Mouse (Mus musculus): ENCODE results near the gene Bod1l. TPM values are rescaled to one million over a fixed set of nuclear protein-coding genes. Genes with fewer than 3 reads are reported as not detected.
A peak's percentile ranks its signal among the peaks of the same experiment; 100 is the strongest.

The Bod1l gene
- polyA plus RNA-seq, 1 experiment from 2014 or later, result 24.6 TPM

DNA sequence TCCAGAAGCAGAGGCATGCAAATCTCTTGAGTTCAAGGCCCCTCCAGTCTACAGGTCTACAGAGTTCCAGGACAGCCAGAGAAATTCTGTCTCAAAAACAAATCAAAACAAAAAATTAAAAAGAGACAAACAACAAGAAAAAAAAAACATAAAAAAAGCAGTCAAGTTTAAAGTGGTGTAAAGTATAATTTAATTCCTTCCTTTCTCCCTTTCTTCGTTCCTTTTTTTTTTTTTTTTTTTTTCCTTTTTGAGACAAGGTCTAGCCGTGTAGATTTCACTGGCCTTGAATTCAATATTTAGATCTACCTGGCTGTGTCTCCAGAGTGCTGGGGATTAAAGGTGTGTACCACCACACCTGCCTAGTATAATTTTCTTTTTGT lies 1.4 kb upstream of the Bod1l start:
- WGBS, result 55% methylated on average over 2 of the region's 2 CpGs
- Histone ChIP-seq H3K4me2 (replicated peaks; ENCODE audit: low read depth, low read length) (peak overlapping the region; percentile 76), H3K36me3 (ENCODE audit: control insufficient read depth, insufficient read depth, low read length) (no peaks in the 10 kb centered on the region; the same call in 1 of the 2 replicates), H3K9me3 (ENCODE audit: control insufficient read depth, low read length) (no peaks in the 10 kb centered on the region), H3K27ac (ENCODE audit: low read depth, low read length) (no peak overlapping the region), H3K4me1 (ENCODE audit: control insufficient read depth, insufficient read depth, low read length) (peaks cover 7% of the 10 kb centered on the region; the same call in 1 of the 2 replicates), H3K9ac (ENCODE audit: low read depth, low read length) (no peak overlapping the region; the same call in 1 of the 2 replicates), H3K4me3 (ENCODE audit: low read length) (peak overlapping the region; percentile 99), H3K27me3 (ENCODE audit: control insufficient read depth, insufficient read depth, low read length) (no peaks in the 10 kb centered on the region)
- no peak for ATAC-seq (ENCODE audit: low FRiP score, low TSS enrichment)

DNA sequence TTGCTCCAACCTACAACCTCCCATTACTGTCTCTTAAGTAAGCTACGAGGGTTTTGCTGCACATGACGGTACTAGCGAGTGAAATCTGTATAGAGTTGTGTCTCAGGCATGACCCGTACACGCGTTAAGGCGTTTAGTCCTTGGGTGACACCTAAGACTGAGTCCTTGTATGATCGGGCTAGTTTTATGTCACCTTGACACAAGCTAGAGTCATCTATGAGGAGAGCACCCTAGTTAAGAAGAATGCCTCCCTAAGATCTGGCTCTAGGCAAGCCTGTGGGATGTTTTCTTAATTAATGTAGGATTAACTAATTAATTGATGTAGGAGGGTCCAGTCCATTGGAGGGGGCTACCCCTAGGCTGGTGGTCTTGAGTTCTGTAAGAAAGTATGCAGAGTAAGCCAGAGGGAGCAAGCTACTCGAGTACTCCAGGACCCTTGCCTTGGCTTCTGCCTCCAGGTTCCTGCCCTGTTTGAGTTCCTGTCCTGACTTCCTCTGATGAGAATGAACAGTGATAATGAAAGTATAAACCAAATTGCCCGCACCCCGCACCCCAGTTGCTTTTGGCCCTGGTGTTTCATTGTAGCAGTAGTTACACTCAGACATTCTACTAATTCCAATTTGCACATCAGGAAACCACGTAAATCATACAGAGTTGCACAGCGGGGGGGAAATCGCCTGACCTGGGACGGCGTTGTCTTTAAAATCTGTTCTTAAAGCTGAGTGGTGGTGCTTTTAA lies 874 bp upstream of the Bod1l start:
- peak; percentile 48; the same call in 1 of the 2 replicates for ATAC-seq (ENCODE audit: low FRiP score, low TSS enrichment)
- Histone ChIP-seq H3K4me2 (replicated peaks; ENCODE audit: low read depth, low read length) (peak overlapping the region; percentile 76), H3K4me3 (ENCODE audit: low read length) (peak overlapping the region; percentile 99), H3K27me3 (ENCODE audit: control insufficient read depth, insufficient read depth, low read length) (no peaks in the 10 kb centered on the region), H3K9ac (ENCODE audit: low read depth, low read length) (peak overlapping the region; percentile 40; the same call in 1 of the 2 replicates), H3K27ac (ENCODE audit: low read depth, low read length) (no peak overlapping the region), H3K4me1 (ENCODE audit: control insufficient read depth, insufficient read depth, low read length) (peaks cover 7% of the 10 kb centered on the region; the same call in 1 of the 2 replicates), H3K36me3 (ENCODE audit: control insufficient read depth, insufficient read depth, low read length) (no peaks in the 10 kb centered on the region; the same call in 1 of the 2 replicates), H3K9me3 (ENCODE audit: control insufficient read depth, low read length) (no peaks in the 10 kb centered on the region)
- WGBS, result 19% methylated on average over 16 of the region's 16 CpGs

DNA sequence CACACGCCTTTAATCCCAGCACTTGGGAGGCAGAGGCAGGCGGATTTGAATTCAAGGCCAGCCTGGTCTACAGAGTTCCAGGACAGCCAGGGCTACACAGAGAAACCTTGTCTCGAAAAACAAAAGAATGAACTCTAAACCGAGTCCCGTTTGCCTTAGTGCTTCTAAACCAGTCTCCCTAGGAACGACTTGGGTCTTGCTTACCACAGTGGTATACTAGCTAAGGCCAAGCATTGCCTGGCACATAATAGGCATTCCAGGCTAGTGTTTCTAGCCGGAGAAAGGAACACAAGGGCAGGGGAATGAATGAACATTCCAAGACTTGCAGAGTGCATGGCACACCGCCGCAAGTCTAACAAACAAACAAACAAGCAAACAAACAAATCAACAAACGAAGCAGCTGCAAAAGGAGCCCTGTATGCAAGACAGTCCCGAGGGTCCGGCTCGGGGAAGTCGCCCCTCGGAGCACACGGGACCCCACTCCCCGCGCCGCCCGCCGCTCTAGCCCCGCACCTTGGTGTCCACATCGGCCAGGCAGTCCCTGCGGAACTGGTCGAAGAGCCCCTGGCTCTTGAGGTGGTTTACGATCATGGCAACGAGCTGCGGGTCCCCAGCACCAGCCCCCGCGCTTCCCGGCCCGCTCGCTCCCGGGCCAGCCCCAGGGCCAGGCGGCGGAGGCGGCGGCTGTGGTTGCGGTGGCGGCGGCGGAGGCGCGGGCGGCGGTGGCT lies 532 bp downstream of the Bod1l start:
- peak overlapping the region; percentile 95 for H3K9ac ChIP-seq (ENCODE audit: low read depth, low read length)
- H3K36me3 ChIP-seq (ENCODE audit: control insufficient read depth, insufficient read depth, low read length), result no peaks in the 10 kb centered on the region; the same call in 1 of the 2 replicates
- H3K9me3 ChIP-seq (ENCODE audit: control insufficient read depth, low read length), result no peaks in the 10 kb centered on the region
- H3K4me1 ChIP-seq (ENCODE audit: control insufficient read depth, insufficient read depth, low read length), result peaks cover 7% of the 10 kb centered on the region; the same call in 1 of the 2 replicates
- H3K4me2 ChIP-seq (replicated peaks; ENCODE audit: low read depth, low read length), result peak overlapping the region; percentile 76
- under 1% methylated on average over 35 of the region's 46 CpGs for WGBS
- ATAC-seq (ENCODE audit: low FRiP score, low TSS enrichment), result no peak; the same call in 1 of the 2 replicates
- H3K27me3 ChIP-seq (ENCODE audit: control insufficient read depth, insufficient read depth, low read length), result no peaks in the 10 kb centered on the region
- peak overlapping the region; percentile 99 for H3K4me3 ChIP-seq (ENCODE audit: low read length)
- peak overlapping the region; percentile 30; the same call in 1 of the 2 replicates for H3K27ac ChIP-seq (ENCODE audit: low read depth, low read length)

DNA sequence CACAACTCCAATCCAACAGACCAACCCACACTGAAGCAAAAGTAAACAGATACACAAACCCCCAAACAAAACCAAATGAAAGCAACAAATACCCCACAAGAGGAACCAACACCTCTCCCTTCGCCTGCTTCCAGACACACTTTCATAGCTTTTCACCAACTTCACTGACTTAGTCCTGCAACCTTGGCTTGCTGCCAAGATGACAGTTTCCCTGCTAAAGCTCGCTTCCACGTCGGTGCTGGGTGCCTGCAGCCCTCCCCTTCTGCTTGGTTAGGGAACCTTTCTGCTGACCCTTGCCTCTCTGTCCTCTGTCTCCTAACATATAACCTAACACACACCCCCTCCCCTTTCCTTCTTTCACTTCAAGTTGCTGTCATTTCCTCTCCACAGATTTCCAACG lies 1.4 kb downstream of the Bod1l start:
- WGBS, result 24% methylated on average over 5 of the region's 5 CpGs
- H3K4me3 ChIP-seq (ENCODE audit: low read length), result peak overlapping the region; percentile 99
- peak overlapping the region; percentile 76 for H3K4me2 ChIP-seq (replicated peaks; ENCODE audit: low read depth, low read length)
- peaks cover 7% of the 10 kb centered on the region; the same call in 1 of the 2 replicates for H3K4me1 ChIP-seq (ENCODE audit: control insufficient read depth, insufficient read depth, low read length)
- no peaks in the 10 kb centered on the region for H3K9me3 ChIP-seq (ENCODE audit: control insufficient read depth, low read length)
- no peaks in the 10 kb centered on the region; the same call in 1 of the 2 replicates for H3K36me3 ChIP-seq (ENCODE audit: control insufficient read depth, insufficient read depth, low read length)
- H3K27ac ChIP-seq (ENCODE audit: low read depth, low read length), result no peak overlapping the region
- peak overlapping the region; percentile 7 for H3K9ac ChIP-seq (ENCODE audit: low read depth, low read length)
- no peaks in the 10 kb centered on the region for H3K27me3 ChIP-seq (ENCODE audit: control insufficient read depth, insufficient read depth, low read length)
- no peak for ATAC-seq (ENCODE audit: low FRiP score, low TSS enrichment)

DNA sequence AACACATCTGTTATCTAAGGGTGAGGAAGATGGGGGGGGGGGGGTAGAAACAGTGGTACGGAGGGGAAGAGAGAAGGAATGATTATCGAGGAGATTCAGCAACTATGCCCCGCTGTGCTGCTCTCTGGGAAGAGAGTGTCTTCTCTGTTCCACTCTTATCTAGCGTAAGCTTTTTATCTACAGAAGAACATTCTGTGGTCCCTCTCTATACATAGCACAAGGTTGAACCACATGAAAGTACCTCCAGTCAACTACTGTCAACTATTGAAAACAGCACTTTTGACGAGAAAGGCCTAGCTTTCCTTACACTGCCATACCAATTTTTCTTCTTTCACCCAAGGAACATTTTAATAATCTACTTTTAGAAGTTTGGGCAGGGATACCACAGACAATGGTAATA lies 2.4 kb downstream of the Bod1l start:
- no peak for ATAC-seq (ENCODE audit: low FRiP score, low TSS enrichment)
- no peak overlapping the region for H3K9ac ChIP-seq (ENCODE audit: low read depth, low read length)
- 88% methylated on average over 5 of the region's 5 CpGs for WGBS
- H3K36me3 ChIP-seq (ENCODE audit: control insufficient read depth, insufficient read depth, low read length), result peaks cover 2% of the 10 kb centered on the region; the same call in 1 of the 2 replicates
- H3K9me3 ChIP-seq (ENCODE audit: control insufficient read depth, low read length), result no peaks in the 10 kb centered on the region
- no peaks in the 10 kb centered on the region for H3K27me3 ChIP-seq (ENCODE audit: control insufficient read depth, insufficient read depth, low read length)
- no peak overlapping the region for H3K4me2 ChIP-seq (replicated peaks; ENCODE audit: low read depth, low read length)
- no peak overlapping the region for H3K4me3 ChIP-seq (ENCODE audit: low read length)
- no peak overlapping the region for H3K27ac ChIP-seq (ENCODE audit: low read depth, low read length)
- H3K4me1 ChIP-seq (ENCODE audit: control insufficient read depth, insufficient read depth, low read length), result peaks cover 7% of the 10 kb centered on the region; the same call in 1 of the 2 replicates

DNA sequence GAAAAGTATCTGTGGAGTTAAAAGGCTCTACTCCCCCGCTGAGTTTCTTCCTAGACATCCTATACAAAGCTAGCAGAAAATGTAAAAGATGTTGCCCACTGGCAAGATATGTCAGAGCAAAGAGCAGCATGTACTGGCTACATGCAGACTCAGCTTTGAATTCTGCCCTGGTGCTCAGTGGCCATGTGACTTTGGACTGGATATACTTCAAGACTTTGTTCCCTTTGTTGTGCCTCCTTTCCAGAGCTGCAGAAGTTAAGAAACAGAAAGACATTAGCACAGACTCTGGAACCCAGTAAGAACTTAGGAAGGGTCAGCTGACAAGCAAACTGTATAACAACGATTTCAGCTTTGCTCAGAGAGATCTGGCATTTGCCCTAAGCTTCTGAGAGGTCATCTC lies 14.0 kb downstream of the Bod1l start:
- H3K4me2 ChIP-seq (replicated peaks; ENCODE audit: low read depth, low read length), result no peak overlapping the region
- H3K4me3 ChIP-seq (ENCODE audit: low read length), result no peak overlapping the region
- H3K27me3 ChIP-seq (ENCODE audit: control insufficient read depth, insufficient read depth, low read length), result no peaks in the 10 kb centered on the region
- H3K9me3 ChIP-seq (ENCODE audit: control insufficient read depth, low read length), result no peaks in the 10 kb centered on the region
- peaks cover 81% of the 10 kb centered on the region for H3K36me3 ChIP-seq (ENCODE audit: control insufficient read depth, insufficient read depth, low read length)
- no peak for ATAC-seq (ENCODE audit: low FRiP score, low TSS enrichment)
- H3K4me1 ChIP-seq (ENCODE audit: control insufficient read depth, insufficient read depth, low read length), result no peaks in the 10 kb centered on the region
- H3K9ac ChIP-seq (ENCODE audit: low read depth, low read length), result no peak overlapping the region
- WGBS, result 86% methylated on average over 2 of the region's 2 CpGs
- H3K27ac ChIP-seq (ENCODE audit: low read depth, low read length), result no peak overlapping the region

DNA sequence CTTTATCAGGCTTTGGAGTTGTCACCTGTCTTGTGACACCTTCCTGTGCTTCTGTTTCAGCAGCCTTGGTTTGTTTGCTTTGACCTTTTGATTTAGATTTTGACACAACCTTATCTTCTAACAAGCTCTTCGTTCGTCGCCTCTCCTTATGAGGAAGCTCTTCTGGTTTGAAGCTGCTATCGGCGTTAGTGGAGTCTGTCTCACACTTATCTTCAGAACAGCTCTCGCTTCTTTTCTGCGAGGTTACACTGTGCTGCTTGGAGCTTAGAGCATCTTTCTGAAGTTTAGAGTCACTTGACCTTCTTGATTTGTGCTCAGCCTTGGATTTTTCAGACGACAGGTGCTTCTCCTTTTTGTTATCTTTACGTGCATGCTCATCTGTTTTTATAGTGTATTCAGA lies 23.0 kb downstream of the Bod1l start:
- peaks cover 84% of the 10 kb centered on the region for H3K36me3 ChIP-seq (ENCODE audit: control insufficient read depth, insufficient read depth, low read length)
- WGBS, result 93% methylated on average over 9 of the region's 9 CpGs
- no peak overlapping the region for H3K27ac ChIP-seq (ENCODE audit: low read depth, low read length)
- no peak overlapping the region for H3K4me2 ChIP-seq (replicated peaks; ENCODE audit: low read depth, low read length)
- no peaks in the 10 kb centered on the region for H3K9me3 ChIP-seq (ENCODE audit: control insufficient read depth, low read length)
- no peak overlapping the region for H3K9ac ChIP-seq (ENCODE audit: low read depth, low read length)
- H3K27me3 ChIP-seq (ENCODE audit: control insufficient read depth, insufficient read depth, low read length), result no peaks in the 10 kb centered on the region
- no peaks in the 10 kb centered on the region for H3K4me1 ChIP-seq (ENCODE audit: control insufficient read depth, insufficient read depth, low read length)
- H3K4me3 ChIP-seq (ENCODE audit: low read length), result no peak overlapping the region
- ATAC-seq (ENCODE audit: low FRiP score, low TSS enrichment), result no peak

DNA sequence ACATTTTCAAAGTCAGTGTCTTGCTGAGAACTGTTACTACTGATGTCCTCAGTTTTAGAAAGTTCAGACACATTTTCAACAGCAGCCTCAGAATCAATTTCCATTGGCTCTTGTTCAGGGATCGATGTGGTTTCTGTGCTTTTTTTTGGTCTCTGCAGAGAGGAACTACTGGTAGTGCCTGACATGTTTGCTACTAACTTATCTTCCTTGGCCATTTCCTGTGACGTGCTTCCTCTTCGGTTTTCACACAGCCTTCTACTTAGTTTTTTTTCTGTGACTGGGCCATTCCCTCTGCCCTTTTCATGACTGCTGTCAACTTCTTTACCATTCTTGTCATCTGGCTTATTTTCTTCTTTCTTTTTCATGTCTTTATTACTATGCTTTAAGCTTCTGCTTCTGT lies 23.6 kb downstream of the Bod1l start:
- Histone ChIP-seq H3K27ac (ENCODE audit: low read depth, low read length) (no peak overlapping the region), H3K9me3 (ENCODE audit: control insufficient read depth, low read length) (no peaks in the 10 kb centered on the region), H3K27me3 (ENCODE audit: control insufficient read depth, insufficient read depth, low read length) (no peaks in the 10 kb centered on the region), H3K4me3 (ENCODE audit: low read length) (no peak overlapping the region), H3K4me1 (ENCODE audit: control insufficient read depth, insufficient read depth, low read length) (no peaks in the 10 kb centered on the region), H3K4me2 (replicated peaks; ENCODE audit: low read depth, low read length) (no peak overlapping the region), H3K9ac (ENCODE audit: low read depth, low read length) (no peak overlapping the region), H3K36me3 (ENCODE audit: control insufficient read depth, insufficient read depth, low read length) (peaks cover 84% of the 10 kb centered on the region)
- ATAC-seq (ENCODE audit: low FRiP score, low TSS enrichment), result no peak
- WGBS, result 87% methylated on average over 3 of the region's 3 CpGs

DNA sequence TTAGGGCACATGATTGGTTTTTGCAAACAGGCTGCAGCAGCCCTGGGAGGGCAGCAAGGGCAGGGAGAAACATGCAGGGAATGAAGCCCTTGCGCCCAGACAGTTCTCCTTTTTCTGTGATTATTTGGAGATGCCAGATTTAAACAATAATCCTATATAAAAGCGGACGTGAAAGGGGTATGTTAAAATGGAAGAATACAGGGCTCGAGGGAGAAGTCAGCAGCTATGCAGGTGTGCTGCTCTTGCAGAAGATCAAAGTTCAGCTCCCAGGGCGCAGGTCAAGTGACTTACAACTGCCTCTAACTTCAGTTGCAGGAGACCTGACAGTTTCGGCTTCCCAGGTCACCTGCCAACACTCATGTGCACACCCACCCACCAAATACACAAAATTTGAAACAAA lies 31.6 kb downstream of the Bod1l start:
- Histone ChIP-seq H3K27me3 (ENCODE audit: control insufficient read depth, insufficient read depth, low read length) (no peaks in the 10 kb centered on the region), H3K36me3 (ENCODE audit: control insufficient read depth, insufficient read depth, low read length) (peaks cover 63% of the 10 kb centered on the region), H3K4me2 (replicated peaks; ENCODE audit: low read depth, low read length) (no peak overlapping the region), H3K9ac (ENCODE audit: low read depth, low read length) (no peak overlapping the region), H3K4me3 (ENCODE audit: low read length) (no peak overlapping the region), H3K27ac (ENCODE audit: low read depth, low read length) (no peak overlapping the region), H3K9me3 (ENCODE audit: control insufficient read depth, low read length) (no peaks in the 10 kb centered on the region), H3K4me1 (ENCODE audit: control insufficient read depth, insufficient read depth, low read length) (no peaks in the 10 kb centered on the region)
- ATAC-seq (ENCODE audit: low FRiP score, low TSS enrichment), result no peak
- 85% methylated on average over 6 of the region's 6 CpGs for WGBS

Data from kidney, embryonic 14.5 days (tissue).